Mouse (Mus musculus): ENCODE measurements around the gene Rab19.
"Not testable (repeated sequence)": the region's sequence is repeated elsewhere in the genome, so short reads cannot be mapped to it uniquely, and the experiment has no call there.

The Rab19 gene

GRCm38 (mm10) chr6:39379224-39379623, 1.8 kb upstream of the Rab19 start:
- no peak for DNase-seq (ENCODE audit: low spot score in 2 of 2)

- no peak for DNase-seq (ENCODE audit: low spot score in 2 of 2)
Observed at GRCm38 (mm10) chr6:39379749-39380148, 1.2 kb upstream of the Rab19 start.

GRCm38 (mm10) chr6:39380276-39380675, 699 bp upstream of the Rab19 start:
- DNase-seq (ENCODE audit: low spot score in 2 of 2) = no peak

GRCm38 (mm10) chr6:39389988-39390387, 9.0 kb downstream of the Rab19 start:
- DNase-seq (ENCODE audit: low spot score in 2 of 2) = no peak

- no peak for DNase-seq (ENCODE audit: low spot score in 2 of 2)
Observed at GRCm38 (mm10) chr6:39395471-39395870, 14.5 kb downstream of the Rab19 start.

DNA sequence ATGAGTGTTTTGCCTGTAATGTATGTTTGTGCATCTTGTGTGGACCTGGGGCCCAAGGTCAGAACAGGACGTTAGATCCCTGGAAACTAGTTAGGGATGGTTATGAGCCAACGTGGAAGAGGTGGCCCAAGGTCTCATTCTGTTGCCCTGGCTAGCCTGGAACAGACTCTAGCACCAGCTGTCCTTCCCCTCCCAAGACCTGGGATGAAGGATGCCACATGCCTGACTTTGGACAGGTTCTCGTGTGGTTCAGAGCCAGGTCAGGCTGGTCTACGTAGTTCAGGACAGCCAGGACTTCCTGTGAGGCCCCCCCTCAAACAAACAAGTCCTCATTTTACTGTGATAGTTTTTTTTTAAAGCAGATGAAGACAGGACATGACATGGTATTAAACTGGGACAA, 14.9 kb downstream of the Rab19 start:
- DNase-seq (ENCODE audit: low spot score in 2 of 2) = no peak

GRCm38 (mm10) chr6:39397046-39397445, 16.1 kb downstream of the Rab19 start:
- DNase-seq (ENCODE audit: low spot score in 2 of 2) = no peak

DNA sequence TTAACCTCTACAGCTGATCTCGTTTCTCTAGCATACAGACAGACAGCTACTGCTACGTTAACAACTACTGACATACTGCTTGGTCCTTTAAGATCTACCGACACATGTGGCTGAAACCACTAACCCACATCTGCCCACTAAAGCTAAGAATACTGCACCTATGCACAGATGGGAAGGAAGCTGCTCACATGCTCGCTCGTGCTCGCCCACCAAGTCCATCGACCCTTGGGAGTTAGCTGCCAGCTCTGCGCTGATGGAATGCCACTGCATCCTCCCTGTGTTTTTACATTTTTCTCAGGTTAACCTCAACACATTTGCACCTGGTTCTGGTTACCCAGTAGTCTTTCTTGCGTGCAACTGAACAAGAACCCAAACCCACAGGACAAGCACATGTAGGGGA, 17.4 kb downstream of the Rab19 start:
- no peak for DNase-seq (ENCODE audit: low spot score in 2 of 2)

- no peak for DNase-seq (ENCODE audit: low spot score in 2 of 2)
Observed at GRCm38 (mm10) chr6:39400343-39400742, 19.4 kb downstream of the Rab19 start.

DNA sequence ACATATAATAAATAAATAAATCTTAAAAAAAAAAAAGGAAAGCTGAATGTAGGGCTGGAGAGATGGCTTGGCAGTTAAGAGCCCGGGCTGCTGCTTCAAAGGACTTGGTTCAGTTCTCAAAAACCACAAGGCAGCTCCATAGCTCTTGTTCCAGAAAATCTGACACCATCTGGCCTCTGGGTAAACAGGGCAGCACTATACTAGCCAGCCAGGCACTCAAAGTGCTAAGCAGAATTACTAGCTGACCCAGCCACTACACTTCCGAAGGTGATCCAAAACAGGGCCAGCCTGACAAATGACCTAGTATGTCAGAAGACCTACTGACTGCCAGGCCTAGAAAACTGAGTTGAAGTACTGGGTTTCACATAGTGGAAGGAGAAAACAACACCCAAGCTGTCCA, 22.2 kb downstream of the Rab19 start:
- no peak for DNase-seq (ENCODE audit: low spot score in 2 of 2)

- no peak for DNase-seq (ENCODE audit: low spot score in 2 of 2)
Observed at GRCm38 (mm10) chr6:39406480-39406879, 25.5 kb downstream of the Rab19 start.

GRCm38 (mm10) chr6:39414106-39414505, 33.1 kb downstream of the Rab19 start:
- no peak for DNase-seq (ENCODE audit: low spot score in 2 of 2)

GRCm38 (mm10) chr6:39415762-39416161, 34.8 kb downstream of the Rab19 start:
- peak; percentile 54 for DNase-seq (ENCODE audit: low spot score in 2 of 2)

DNA sequence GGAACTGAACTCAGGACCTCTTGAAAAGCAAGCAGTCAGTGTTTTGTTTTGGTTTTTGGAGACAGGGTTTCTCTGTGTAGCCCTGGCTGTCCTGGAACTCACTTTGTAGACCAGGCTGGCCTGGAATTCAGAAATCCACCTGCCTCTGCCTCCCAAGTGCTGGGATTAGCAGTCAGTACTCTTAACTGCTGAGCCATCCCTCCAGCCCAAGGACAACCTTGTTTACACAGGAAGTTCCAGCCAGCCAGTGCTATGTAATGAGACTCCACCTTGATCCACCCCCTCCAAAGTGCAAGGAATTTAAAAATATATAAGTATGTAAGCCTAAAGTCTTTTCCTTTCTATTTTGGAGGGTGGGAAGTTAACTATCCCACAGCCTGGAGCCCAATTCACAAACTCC, 35.7 kb downstream of the Rab19 start:
- not testable (repeated sequence) for DNase-seq (ENCODE audit: low spot score in 2 of 2)

DNA sequence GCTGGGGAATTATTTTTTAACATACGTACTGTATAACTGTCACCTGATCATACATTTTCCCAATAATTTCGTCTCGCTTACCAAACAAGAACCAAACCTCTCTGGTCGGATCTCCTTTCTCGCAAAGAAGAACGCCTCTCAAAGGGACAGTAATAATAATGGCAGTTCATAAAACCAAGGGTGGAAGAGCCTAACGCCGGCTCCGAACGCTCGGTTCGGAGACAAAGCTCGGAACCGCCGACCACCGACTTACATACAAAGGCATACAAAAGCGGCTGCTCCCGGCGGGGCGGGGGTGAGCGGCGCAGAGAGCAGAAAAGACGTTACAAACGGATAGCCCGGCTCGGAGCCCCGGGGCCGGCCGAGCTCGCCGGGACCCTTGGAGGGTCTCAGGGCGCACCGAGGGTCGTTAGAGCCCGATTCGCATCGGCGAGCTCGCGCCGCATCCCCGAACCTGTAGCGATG, 38.4 kb downstream of the Rab19 start:
- peak in 1 of 2 experiments; percentile 17 for DNase-seq (ENCODE audit: low spot score in 2 of 2)

- DNase-seq (ENCODE audit: low spot score in 2 of 2) = peak; percentile 74 to 80
Observed at GRCm38 (mm10) chr6:39419851-39420721, 39.1 kb downstream of the Rab19 start, which contains the start of gene Mkrn1. Gene Mkrn1, minus strand, starts transcription at chr6:39420462.

DNA sequence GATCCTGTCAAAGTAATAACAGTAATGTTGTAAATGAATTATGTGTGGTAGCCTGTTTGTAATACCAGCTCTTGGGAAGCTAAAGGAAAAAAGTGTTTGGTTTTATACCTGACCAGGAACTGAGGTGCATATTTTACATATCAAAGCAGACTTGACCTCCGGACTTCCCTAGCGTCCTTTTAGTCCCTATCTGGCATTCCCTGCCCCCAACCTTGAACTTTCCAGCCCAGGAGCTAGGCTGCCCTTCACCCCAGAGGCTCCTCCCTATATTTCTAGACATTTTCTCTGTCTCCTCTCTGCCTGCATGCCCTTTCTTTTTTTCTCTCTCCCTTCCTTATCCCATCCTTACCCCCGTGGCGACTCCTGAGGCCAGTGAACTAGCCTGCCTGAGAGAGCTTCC, 39.9 kb downstream of the Rab19 start:
- no peak for DNase-seq (ENCODE audit: low spot score in 2 of 2)

- no peak for DNase-seq (ENCODE audit: low spot score in 2 of 2)
Observed at GRCm38 (mm10) chr6:39423130-39423551, 42.2 kb downstream of the Rab19 start.

GRCm38 (mm10) chr6:39423686-39424085, 42.7 kb downstream of the Rab19 start:
- no peak for DNase-seq (ENCODE audit: low spot score in 2 of 2)

GRCm38 (mm10) chr6:39425181-39425580, 44.2 kb downstream of the Rab19 start:
- no peak for DNase-seq (ENCODE audit: low spot score in 2 of 2)

DNA sequence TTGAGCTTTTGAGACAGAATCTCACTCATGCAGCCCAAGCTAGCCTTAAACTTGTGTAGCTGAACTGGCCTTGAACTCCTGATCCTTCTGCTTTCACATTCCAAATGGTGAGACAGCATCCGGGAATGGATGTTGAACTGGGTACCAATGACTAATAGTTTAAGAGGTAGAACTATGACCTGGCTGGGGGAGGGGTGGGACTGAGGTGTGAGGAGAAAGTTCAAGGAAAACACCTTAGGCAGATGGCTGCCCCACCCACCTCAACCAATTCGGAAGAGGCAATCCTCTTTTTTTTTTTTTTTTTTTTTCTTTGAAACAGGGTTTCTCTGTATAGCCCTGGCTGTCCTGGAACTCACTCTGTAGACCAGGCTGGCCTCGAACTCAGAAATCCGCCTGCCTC, 45.8 kb downstream of the Rab19 start:
- no peak for DNase-seq (ENCODE audit: low spot score in 2 of 2)

DNA sequence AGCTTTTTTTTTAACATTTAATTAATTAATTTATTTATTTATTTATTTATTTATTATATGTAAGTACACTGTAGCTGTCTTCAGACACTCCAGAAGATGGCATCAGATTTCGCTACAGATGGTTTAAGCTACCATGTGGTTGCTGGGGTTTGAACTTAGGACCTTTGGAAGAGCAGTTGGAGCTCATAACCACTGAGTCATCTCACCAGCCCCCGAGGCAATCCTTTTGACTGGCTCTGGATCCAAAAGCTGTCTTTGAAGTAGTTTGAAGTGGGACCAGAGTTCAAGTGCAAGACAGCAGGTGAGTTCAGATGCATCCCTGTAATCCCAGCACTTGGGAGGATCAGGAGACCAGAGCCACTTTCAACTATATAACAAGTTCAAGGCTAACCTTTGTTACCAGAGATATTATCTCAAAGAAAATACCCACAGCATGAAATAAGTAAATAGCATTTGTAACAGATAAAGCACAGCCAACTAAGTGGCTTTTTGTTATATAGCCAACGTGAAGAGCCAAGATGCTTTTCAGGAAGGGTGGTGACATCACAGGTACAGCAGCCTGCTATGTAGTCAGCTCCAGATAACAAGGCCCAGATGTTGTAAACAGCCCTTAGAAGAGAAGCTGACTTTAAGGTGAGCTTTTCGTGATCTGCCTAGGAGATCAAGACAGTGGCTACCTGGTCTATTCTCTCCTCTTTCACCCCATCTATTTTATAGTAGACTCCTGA, 46.5 kb downstream of the Rab19 start:
- no peak for DNase-seq (ENCODE audit: low spot score in 2 of 2)

All from frontal cortex, postnatal 10 days (tissue).